Mouse (Mus musculus) inflammation-experienced regulatory T-cells (primary cell): ENCODE results near the gene Myo1h. TPM values are rescaled to one million over a fixed set of nuclear protein-coding genes. Genes with fewer than 3 reads are reported as not detected.

ENCODE experiments used
- polyA plus RNA-seq, 2 experiments: library from polyadenylated mRNA; unstranded; fragments of 100-300 nt; shearing (Covaris generic); gene quantifications; one replicate each; pipeline ENCODE4 v1.2.1; 2017

Gene Myo1h
- 1 to 10 TPM; 5.1 to 6.0 TPM for polyA plus RNA-seq

GRCm38 (mm10) chr5:114288874-114289273 is at the start of gene Myo1h:
Gene Myo1h (plus strand): TSS chr5:114289166.

GRCm38 (mm10) chr5:114273693-114274402 is 15.1 kb upstream of the Myo1h start, which contains the start of gene Foxn4:
Gene Foxn4 (minus strand): TSS chr5:114273807.

GRCm38 (mm10) chr5:114380209-114381012 is 91.4 kb downstream of the Myo1h start, which contains the start of the genes Kctd10 and Ube3b:
Gene Kctd10 (minus strand): TSS chr5:114380508.
Gene Ube3b (plus strand): TSS chr5:114380607.

Other genes with a start within 250 kb of the Myo1h start
- gene Usp30, start 223.7 kb upstream of the Myo1h start, polyA plus RNA-seq = 10 to 100 TPM in 1 of 2 experiments, 1 to 10 TPM in 1; 7.2 to 11.8 TPM
- 1 to 10 TPM in 1 of 2 experiments, under 1 TPM in 1; 0.52 to 1.3 TPM for gene Svop, start 197.6 kb upstream of the Myo1h start, polyA plus RNA-seq
- gene Alkbh2, start 160.9 kb upstream of the Myo1h start, polyA plus RNA-seq = 10 to 100 TPM; 16.8 to 20.8 TPM
- 1 to 10 TPM; 2.5 to 5.5 TPM for gene Ung, start 158.8 kb upstream of the Myo1h start, polyA plus RNA-seq
- 1 to 10 TPM in 1 of 2 experiments, under 1 TPM in 1; 0.95 to 1.2 TPM for gene Acacb, start 142.6 kb upstream of the Myo1h start, polyA plus RNA-seq
- not detected for gene Foxn4, start 15.4 kb upstream of the Myo1h start, polyA plus RNA-seq
- gene Kctd10, start 91.3 kb downstream of the Myo1h start, polyA plus RNA-seq = 100 to 1,000 TPM; 104 to 131 TPM
- 10 to 100 TPM; 57.5 to 71.2 TPM for gene Ube3b, start 91.4 kb downstream of the Myo1h start, polyA plus RNA-seq
- gene Mmab, start 154.9 kb downstream of the Myo1h start, polyA plus RNA-seq = 10 to 100 TPM in 1 of 2 experiments, 1 to 10 TPM in 1; 9.7 to 16.1 TPM
- 10 to 100 TPM; 11.0 to 13.3 TPM for gene Mvk, start 155.1 kb downstream of the Myo1h start, polyA plus RNA-seq